Mouse (Mus musculus): ENCODE measurements around the gene Gstm5.

DNA sequence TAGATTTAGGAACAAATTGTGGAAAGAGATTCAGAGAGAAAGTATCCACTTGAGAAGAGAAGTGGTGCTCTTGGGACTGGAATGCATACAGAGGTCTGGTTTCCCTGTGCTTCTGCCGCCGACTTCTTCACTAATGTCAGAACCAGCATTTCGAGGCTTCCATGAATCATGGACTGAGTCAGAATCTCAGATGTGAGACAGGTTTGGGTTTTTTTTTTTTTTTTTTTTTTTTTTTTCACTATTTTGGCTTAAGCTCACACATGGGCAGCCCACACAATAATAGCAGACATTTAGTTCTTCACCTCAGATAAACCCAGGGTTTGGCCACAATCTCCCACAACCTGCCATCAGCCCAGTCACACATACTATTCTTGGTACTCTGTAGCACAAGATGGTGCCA is 39.6 kb downstream of the Gstm5 start:
- no peak for TF ChIP-seq CTCF (IDR thresholded peaks at IDR 0.05; ENCODE audit: extremely low read depth, insufficient read depth, low read length)
- TF ChIP-seq POLR2A (IDR thresholded peaks at IDR 0.05; ENCODE audit: extremely low read depth, insufficient read depth, low read length) = no peak
